Mouse (Mus musculus): ENCODE measurements around the gene Gpr15. TPM values are rescaled to one million over a fixed set of nuclear protein-coding genes. Genes with fewer than 3 reads are reported as not detected.

Gpr15 gene
- polyA plus RNA-seq, 2 experiments from 2014 or later = 35.4 to 55.3 TPM

GRCm38 (mm10) chr16:58669917-58670630, 48.8 kb downstream of the Gpr15 start, which contains the start of gene Cpox:
TSS of gene Cpox (plus strand) at chr16:58670292.
- peak; percentile 97 for ATAC-seq

- no peak for ATAC-seq
These were observed 49.6 kb downstream of the Gpr15 start for GRCm38 (mm10) chr16:58669264-58669663.

- no peak for ATAC-seq
These were observed 50.3 kb downstream of the Gpr15 start for GRCm38 (mm10) chr16:58668586-58668985.

Other genes with a start within 250 kb of the Gpr15 start
- 1 to 10 TPM; 5.7 to 9.5 TPM for gene St3gal6, start 194.8 kb downstream of the Gpr15 start, polyA plus RNA-seq (2017; shearing (Covaris generic))
- not detected for gene Gm813, start 102.1 kb downstream of the Gpr15 start, polyA plus RNA-seq (2017; shearing (Covaris generic))
- not detected for gene E330017A01Rik, start 80.3 kb downstream of the Gpr15 start, polyA plus RNA-seq (2017; shearing (Covaris generic))
- 10 to 100 TPM; 48.3 to 55.6 TPM for gene Cpox, start 48.8 kb downstream of the Gpr15 start, polyA plus RNA-seq (2017; shearing (Covaris generic))
- gene Cldnd1, start 8.8 kb upstream of the Gpr15 start, polyA plus RNA-seq (2017; shearing (Covaris generic)) = 100 to 1,000 TPM; 201 to 243 TPM
- gene Olfr172, start 44.1 kb upstream of the Gpr15 start, polyA plus RNA-seq (2017; shearing (Covaris generic)) = under 1 TPM; 0.28 to 0.61 TPM
- gene Olfr173, start 81.2 kb upstream of the Gpr15 start, polyA plus RNA-seq (2017; shearing (Covaris generic)) = 1 to 10 TPM in 1 of 2 experiments, under 1 TPM in 1; 0.87 to 5.7 TPM
- under 1 TPM in 1 of 2 experiments, not detected in 1; 0.27 TPM for gene Olfr175-ps1, start 107.7 kb upstream of the Gpr15 start, polyA plus RNA-seq (2017; shearing (Covaris generic))
- gene Olfr177, start 155.7 kb upstream of the Gpr15 start, polyA plus RNA-seq (2017; shearing (Covaris generic)) = not detected
- gene Olfr178, start 173.0 kb upstream of the Gpr15 start, polyA plus RNA-seq (2017; shearing (Covaris generic)) = not detected
- under 1 TPM in 1 of 2 experiments, not detected in 1; 0.23 TPM for gene Olfr181, start 209.7 kb upstream of the Gpr15 start, polyA plus RNA-seq (2017; shearing (Covaris generic))
- not detected for gene Olfr180, start 210.3 kb upstream of the Gpr15 start, polyA plus RNA-seq (2017; shearing (Covaris generic))

Measured in CD4-positive, CD25-positive, alpha-beta regulatory T cell, adult 4 months (primary cell).